18 mouse cellular contexts compared by ENCODE assay signal in the genomic region with DNA sequence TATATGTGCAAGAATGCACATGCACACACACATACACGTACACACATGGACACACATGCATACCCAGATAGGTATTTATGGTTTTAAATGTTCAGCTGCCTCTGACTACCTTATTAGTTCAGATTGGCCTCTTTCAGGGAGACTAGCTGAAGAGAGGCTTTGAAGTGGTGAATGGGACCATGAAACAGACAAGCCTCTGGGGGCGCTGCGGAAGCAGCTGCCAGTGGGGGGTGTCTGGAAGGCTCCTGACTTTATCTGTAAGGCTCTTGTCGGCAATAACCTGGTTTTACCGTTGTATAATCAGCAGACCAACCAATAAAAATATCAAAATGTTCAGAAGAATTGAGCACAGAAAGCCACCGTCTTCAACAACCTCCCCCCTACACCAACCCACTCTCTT.
DNase-seq lines count a peak whose midpoint lies in the region; ATAC-seq and TF ChIP-seq lines count a peak whose summit lies in the region.
"Had no signal": no experiment of that assay in that cellular context is flagged by ENCODE, and none has a peak within 500 bp of the region (broad histone marks: within the 10 kb centered on the region; RNA-seq: fewer than 3 reads in every experiment).

No protein-coding gene starts in this region.

- H3K27ac ChIP-seq in hindbrain, postnatal 0 days = no peak overlapping the region
- no peak overlapping the region for H3K27ac ChIP-seq in hindbrain, embryonic 16.5 days (ENCODE audit: low read depth, low read length)
- H3K27ac ChIP-seq in lung, embryonic 16.5 days (ENCODE audit: low read length) = no peak overlapping the region
- H3K27ac ChIP-seq: embryonic facial prominence, embryonic 10.5 days; heart, embryonic 10.5 days; liver, embryonic 14.5 days; neural tube, embryonic 15.5 days had no signal

- H3K4me2 ChIP-seq in hindbrain, postnatal 0 days (ENCODE audit: low read depth, low read length) = no peak overlapping the region
- H3K4me2 ChIP-seq in hindbrain, embryonic 16.5 days (ENCODE audit: low read length) = no peak overlapping the region
- no peak overlapping the region for H3K4me2 ChIP-seq in lung, embryonic 16.5 days (ENCODE audit: low read depth, low read length)
- H3K4me2 ChIP-seq: neural tube, embryonic 15.5 days had no signal

- H3K4me1 ChIP-seq in hindbrain, postnatal 0 days (ENCODE audit: insufficient read depth, low read length) = no peaks in the 10 kb centered on the region
- no peaks in the 10 kb centered on the region for H3K4me1 ChIP-seq in hindbrain, embryonic 16.5 days (ENCODE audit: control insufficient read depth, insufficient read depth, low read depth, low read length)
- peaks cover 8% of the 10 kb centered on the region; the same call in 1 of the 2 replicates for H3K4me1 ChIP-seq in lung, embryonic 16.5 days (replicated peaks; ENCODE audit: control insufficient read depth, insufficient read depth, low read length)
- H3K4me1 ChIP-seq: neural tube, embryonic 15.5 days had no signal

- H3K9me3 ChIP-seq in hindbrain, postnatal 0 days (ENCODE audit: low read length) = no peaks in the 10 kb centered on the region
- H3K9me3 ChIP-seq in hindbrain, embryonic 16.5 days (ENCODE audit: control insufficient read depth, low read length) = no peaks in the 10 kb centered on the region
- no peaks in the 10 kb centered on the region for H3K9me3 ChIP-seq in lung, embryonic 16.5 days (ENCODE audit: control insufficient read depth, low read length)
- H3K9me3 ChIP-seq: embryonic facial prominence, embryonic 10.5 days; heart, embryonic 10.5 days; neural tube, embryonic 15.5 days had no signal

- 0 out of 2 replicates have a peak, but pooled peaks have one; percentile 16 for TF ChIP-seq CTCF in hindbrain, postnatal 0 days (IDR thresholded peaks at IDR 0.05; ENCODE audit: low read depth)

- ATAC-seq in hindbrain, postnatal 0 days = no peak
- no peak for ATAC-seq in hindbrain, embryonic 16.5 days
- ATAC-seq in lung, embryonic 16.5 days (ENCODE audit: low read depth) = 0 out of 2 replicates have a peak, but pooled peaks have one; percentile 16
- ATAC-seq: inflammation-experienced regulatory T-cells, adult 6 months had no signal

- no peaks in the 10 kb centered on the region for H3K36me3 ChIP-seq in hindbrain, postnatal 0 days (ENCODE audit: insufficient read depth, low read length)
- H3K36me3 ChIP-seq in hindbrain, embryonic 16.5 days (ENCODE audit: control insufficient read depth, insufficient read depth, low read length) = no peaks in the 10 kb centered on the region
- no peaks in the 10 kb centered on the region for H3K36me3 ChIP-seq in lung, embryonic 16.5 days (ENCODE audit: control insufficient read depth, insufficient read depth, low read length)
- H3K36me3 ChIP-seq: embryonic facial prominence, embryonic 10.5 days; heart, embryonic 10.5 days; neural tube, embryonic 15.5 days had no signal

- peak; percentile 34 for DNase-seq in hindbrain, postnatal 0 days (ENCODE audit: low spot score)
- no peak for DNase-seq in lung, postnatal 4 days
- DNase-seq in R1 (ENCODE audit: low read depth, low spot score) = peak; percentile 50
- DNase-seq in mesoderm, embryonic 11.5 days (ENCODE audit: low read depth, low spot score) = peak; percentile 15
- DNase-seq in MN1 (ENCODE audit: low spot score) = no peak
- DNase-seq: cerebellum, adult 9-11 months; gastrocnemius, postnatal 25 days; kidney, postnatal 25 days; left cerebral cortex, postnatal 4 days; thymus, postnatal 36 days had no signal

- no peak overlapping the region for H3K9ac ChIP-seq in hindbrain, postnatal 0 days (replicated peaks; ENCODE audit: low read length)
- H3K9ac ChIP-seq in hindbrain, embryonic 16.5 days (ENCODE audit: low read depth, low read length) = no peak overlapping the region
- no peak overlapping the region for H3K9ac ChIP-seq in lung, embryonic 16.5 days (ENCODE audit: low read length)
- H3K9ac ChIP-seq: liver, embryonic 14.5 days; neural tube, embryonic 15.5 days had no signal

- 53% methylated on average over 6 of the region's 6 CpGs for WGBS in hindbrain, postnatal 0 days
- 59% methylated on average over 6 of the region's 6 CpGs for WGBS in hindbrain, embryonic 16.5 days
- 63% methylated on average over 6 of the region's 6 CpGs for WGBS in lung, embryonic 16.5 days

- no peaks in the 10 kb centered on the region for H3K27me3 ChIP-seq in hindbrain, postnatal 0 days (ENCODE audit: insufficient read depth, low read length)
- H3K27me3 ChIP-seq in hindbrain, embryonic 16.5 days (replicated peaks; ENCODE audit: control insufficient read depth, insufficient read depth, low read length) = no peaks in the 10 kb centered on the region
- no peaks in the 10 kb centered on the region for H3K27me3 ChIP-seq in lung, embryonic 16.5 days (ENCODE audit: control insufficient read depth, insufficient read depth, low read depth, low read length)
- H3K27me3 ChIP-seq: neural tube, embryonic 15.5 days had no signal

- H3K4me3 ChIP-seq in hindbrain, postnatal 0 days (ENCODE audit: low read length) = no peak overlapping the region
- no peak overlapping the region for H3K4me3 ChIP-seq in hindbrain, embryonic 16.5 days (ENCODE audit: low read length)
- H3K4me3 ChIP-seq in lung, embryonic 16.5 days (ENCODE audit: low read length) = no peak overlapping the region
- H3K4me3 ChIP-seq: embryonic facial prominence, embryonic 10.5 days; erythroblast, embryonic 14.5 days; heart, embryonic 10.5 days; neural tube, embryonic 15.5 days had no signal

Comparison
In these comparisons a context has a peak if more than half of its experiments do, and no peak if none do; other contexts are left out.
1. DNase-seq: peak in hindbrain, postnatal 0 days (single experiment), R1 (single experiment) and mesoderm, embryonic 11.5 days (single experiment); none in lung, postnatal 4 days (0 of 2) and MN1 (single experiment).